Mouse (Mus musculus) neural tube, embryonic 14.5 days (tissue): ENCODE data around the gene Mettl16. TPM values are rescaled to one million over a fixed set of nuclear protein-coding genes. Genes with fewer than 3 reads are reported as not detected.
"Not testable (repeated sequence)": the region's sequence is repeated elsewhere in the genome, so short reads cannot be mapped to it uniquely, and the experiment has no call there.

Experiments
- ATAC-seq: fragments of 200-750 bp; cut with Nextera tagmentation; 2 replicates; pipeline ENCODE4 v1.8.0; 2017; ENCODE audit warnings: low read depth, mild to moderate bottlenecking, moderate TSS enrichment, moderate library complexity
- H3K27ac ChIP-seq: fragments of 300-500 bp; sonication (generic); 2 replicates; pipeline ENCODE4 v1.5.1; 2014; ENCODE audit warnings: low read depth, mild to moderate bottlenecking, control low read depth, low read length, moderate library complexity, mixed read lengths
- H3K27me3 ChIP-seq: fragments of 300-500 bp; sonication (generic); 2 replicates; pipeline ENCODE4 v1.6.1; 2014; ENCODE audit warnings: low read length; ENCODE audit not compliant: control insufficient read depth, insufficient read depth
- H3K36me3 ChIP-seq: fragments of 300-500 bp; sonication (generic); 2 replicates; pipeline ENCODE4 v1.6.1; 2014; ENCODE audit warnings: low read length, mixed read lengths; ENCODE audit not compliant: control insufficient read depth, insufficient read depth
- H3K4me1 ChIP-seq: fragments of 300-500 bp; sonication (generic); 2 replicates; pipeline ENCODE4 v1.6.1; 2014; ENCODE audit warnings: low read length; ENCODE audit not compliant: control insufficient read depth, insufficient read depth
- H3K4me2 ChIP-seq: fragments of 300-500 bp; sonication (generic); 2 replicates; pipeline ENCODE4 v1.6.1; 2014; ENCODE audit warnings: mild to moderate bottlenecking, low read depth, low read length, control low read depth
- H3K4me3 ChIP-seq: fragments of 300-500 bp; sonication (generic); 2 replicates; pipeline ENCODE4 v1.5.1; 2014; ENCODE audit warnings: low read depth, low read length, control low read depth, mixed read lengths
- H3K9ac ChIP-seq: fragments of 300-500 bp; sonication (generic); replicated peaks from 2 replicates; pipeline ENCODE4 v1.6.1; 2014; ENCODE audit warnings: low read depth, mild to moderate bottlenecking, control low read depth, low read length, mixed read lengths
- H3K9me3 ChIP-seq: fragments of 300-500 bp; sonication (generic); 2 replicates; pipeline ENCODE4 v1.6.1; 2016; ENCODE audit warnings: low read length; ENCODE audit not compliant: control insufficient read depth
- WGBS: fragments of 180-500 bp; shearing (Covaris S2); extraction: QIAGEN DNeasy Blood & Tissue Kit; methylation state at CpG from one replicate; pipeline ENCODE4 v1.1.7; 2014; 5-methylcytosine and 5-hydroxymethylcytosine counted together
- polyA plus RNA-seq: library from polyadenylated mRNA; unstranded; fragments of >200 nt; fragmentation: Nextera tagmentation; extraction: Ambion mirVana; gene quantifications from 2 replicates; pipeline ENCODE4 v1.2.1, GENCODE M21; 2014

Gene Mettl16
- polyA plus RNA-seq, 1 experiment from 2014 or later: 33.9 TPM

- 96% methylated on average over 6 of the region's 6 CpGs for WGBS
- Histone ChIP-seq H3K4me2 (no peak overlapping the region), H3K9ac (no peak overlapping the region), H3K4me1 (no peaks in the 10 kb centered on the region), H3K27me3 (no peaks in the 10 kb centered on the region), H3K27ac (no peak overlapping the region), H3K9me3 (no peaks in the 10 kb centered on the region), H3K36me3 (peaks cover 24% of the 10 kb centered on the region), H3K4me3 (no peak overlapping the region)
- no peak for ATAC-seq
Observed at GRCm38 (mm10) chr11:74808251-74808853, 37.7 kb downstream of the Mettl16 start.

DNA sequence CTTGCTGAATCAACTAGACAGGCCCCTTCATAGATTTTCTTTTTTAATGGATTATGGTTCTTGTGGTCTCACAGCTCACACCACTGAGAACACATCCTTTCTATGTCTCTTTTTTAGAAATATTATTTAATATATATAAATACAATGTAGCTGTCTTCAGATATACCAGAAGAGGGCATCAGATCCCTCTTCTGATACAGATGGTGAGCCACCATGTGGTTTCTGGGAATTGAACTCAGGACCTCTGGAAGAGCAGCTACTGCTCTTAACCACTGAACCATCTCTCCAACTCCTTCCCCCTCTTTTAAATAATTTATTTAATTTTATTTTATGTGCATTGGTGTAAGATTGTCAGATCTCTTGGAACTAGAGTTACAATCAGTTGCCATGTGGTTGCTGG is 39.5 kb downstream of the Mettl16 start:
- Histone ChIP-seq H3K9ac (no peak overlapping the region), H3K36me3 (peaks cover 12% of the 10 kb centered on the region), H3K9me3 (no peaks in the 10 kb centered on the region), H3K27ac (no peak overlapping the region), H3K4me1 (no peaks in the 10 kb centered on the region), H3K4me3 (no peak overlapping the region), H3K27me3 (no peaks in the 10 kb centered on the region), H3K4me2 (no peak overlapping the region)
- ATAC-seq: no peak

DNA sequence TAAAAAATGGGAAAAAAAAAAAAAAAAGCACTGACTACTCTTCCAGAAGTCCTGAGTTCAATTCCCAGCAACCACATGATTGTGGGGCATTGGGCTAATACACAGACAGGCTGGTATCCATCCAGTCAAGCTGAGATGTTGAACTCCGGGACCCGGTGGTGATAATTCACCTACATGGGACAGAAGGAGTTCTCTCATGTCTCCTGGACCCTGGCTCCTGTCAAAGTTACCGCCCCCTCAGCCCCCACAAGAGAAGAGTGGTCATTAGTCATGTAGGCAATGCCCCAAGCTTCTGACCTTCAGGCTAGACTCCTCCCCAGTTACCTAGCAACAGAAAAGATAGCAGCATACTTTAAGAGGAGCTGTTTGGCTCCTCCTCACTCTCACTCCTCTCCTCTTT is 40.4 kb downstream of the Mettl16 start:
- not testable (repeated sequence) for H3K27ac ChIP-seq, H3K9me3 ChIP-seq, H3K36me3 ChIP-seq, H3K4me2 ChIP-seq, ATAC-seq, H3K27me3 ChIP-seq, H3K9ac ChIP-seq, H3K4me3 ChIP-seq, H3K4me1 ChIP-seq
- WGBS: 51% methylated on average over 3 of the region's 3 CpGs

- Histone ChIP-seq H3K4me3 (no peak overlapping the region), H3K4me1 (no peaks in the 10 kb centered on the region), H3K36me3 (peaks cover under 1% of the 10 kb centered on the region; the same call in 1 of the 2 replicates), H3K27ac (no peak overlapping the region), H3K9me3 (no peaks in the 10 kb centered on the region), H3K27me3 (no peaks in the 10 kb centered on the region), H3K4me2 (no peak overlapping the region), H3K9ac (no peak overlapping the region)
- no peak for ATAC-seq
- WGBS: 66% methylated on average over 5 of the region's 5 CpGs
Observed at GRCm38 (mm10) chr11:74811538-74811937, 40.9 kb downstream of the Mettl16 start.

DNA sequence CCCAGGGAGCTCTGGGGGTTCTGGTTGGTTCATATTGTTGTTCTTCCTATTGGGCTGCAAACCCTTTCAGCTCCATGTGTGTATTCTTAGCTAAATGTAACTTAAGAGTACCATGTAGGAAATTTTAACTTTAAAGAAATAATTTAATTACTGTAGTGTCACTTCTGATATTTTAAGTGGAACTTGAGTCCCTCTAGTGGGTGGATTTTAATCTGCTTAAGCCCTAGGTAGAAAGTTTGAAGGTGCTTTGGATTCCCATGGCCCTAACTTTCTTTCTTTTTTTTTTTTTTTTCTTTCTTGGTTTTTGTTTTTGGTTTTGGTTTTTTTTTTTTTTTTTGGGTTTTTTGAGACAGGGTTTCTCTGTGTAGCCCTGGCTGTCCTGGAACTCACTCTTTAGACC is 45.2 kb downstream of the Mettl16 start:
- ATAC-seq: no peak
- Histone ChIP-seq H3K9ac (no peak overlapping the region), H3K27me3 (no peaks in the 10 kb centered on the region), H3K36me3 (peaks cover 16% of the 10 kb centered on the region), H3K4me3 (no peak overlapping the region), H3K27ac (no peak overlapping the region), H3K4me1 (no peaks in the 10 kb centered on the region), H3K4me2 (no peak overlapping the region), H3K9me3 (no peaks in the 10 kb centered on the region)

DNA sequence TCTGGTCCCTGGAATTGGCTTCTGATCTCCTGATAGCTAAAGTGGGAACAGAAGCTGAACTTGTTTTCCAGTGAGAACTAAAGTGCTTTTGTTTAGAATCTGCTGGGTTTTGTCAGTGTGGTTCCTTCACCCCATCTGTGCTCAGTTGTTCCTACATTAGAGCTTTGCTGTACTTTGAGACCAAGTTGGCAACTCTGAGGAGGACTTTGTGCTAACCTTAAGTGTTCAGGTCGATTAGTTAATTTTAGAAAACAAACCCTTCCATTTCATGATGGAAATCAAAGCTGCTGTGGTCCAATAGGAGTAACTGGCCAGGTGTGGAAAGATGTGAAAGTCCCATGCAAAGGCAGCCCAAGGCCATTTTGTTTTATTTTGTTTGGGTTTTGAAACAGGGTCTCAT is 50.3 kb downstream of the Mettl16 start:
- no peaks in the 10 kb centered on the region for H3K27me3 ChIP-seq

GRCm38 (mm10) chr11:74821463-74821862 is 50.8 kb downstream of the Mettl16 start:
- no peaks in the 10 kb centered on the region for H3K9me3 ChIP-seq
- no peaks in the 10 kb centered on the region for H3K4me1 ChIP-seq
- H3K27me3 ChIP-seq: no peaks in the 10 kb centered on the region
- no peak overlapping the region for H3K4me3 ChIP-seq
- no peak overlapping the region for H3K27ac ChIP-seq
- H3K36me3 ChIP-seq: peaks cover 16% of the 10 kb centered on the region
- no peak for ATAC-seq
- WGBS: 33% methylated on average over 1 of the region's 1 CpGs
- H3K4me2 ChIP-seq: no peak overlapping the region
- H3K9ac ChIP-seq: no peak overlapping the region

More for the DNA sequence above, 50.3 kb downstream of the Mettl16 start:
- Histone ChIP-seq H3K27ac (no peak overlapping the region), H3K9ac (no peak overlapping the region), H3K4me2 (no peak overlapping the region), H3K4me1 (no peaks in the 10 kb centered on the region), H3K4me3 (no peak overlapping the region), H3K36me3 (peaks cover 16% of the 10 kb centered on the region), H3K9me3 (no peaks in the 10 kb centered on the region)
- no peak for ATAC-seq
- 79% methylated on average over 1 of the region's 1 CpGs for WGBS

GRCm38 (mm10) chr11:74822746-74823440 is 52.3 kb downstream of the Mettl16 start:
- H3K4me2 ChIP-seq: no peak overlapping the region
- H3K9me3 ChIP-seq: no peaks in the 10 kb centered on the region
- ATAC-seq: no peak
- H3K27me3 ChIP-seq: no peaks in the 10 kb centered on the region
- H3K36me3 ChIP-seq: peaks cover 5% of the 10 kb centered on the region; the same call in 1 of the 2 replicates
- no peaks in the 10 kb centered on the region for H3K4me1 ChIP-seq
- no peak overlapping the region for H3K27ac ChIP-seq
- H3K4me3 ChIP-seq: no peak overlapping the region
- no peak overlapping the region for H3K9ac ChIP-seq
- WGBS: 85% methylated on average over 7 of the region's 7 CpGs

- WGBS: 62% methylated on average over 7 of the region's 7 CpGs
- no peak for ATAC-seq
- no peaks in the 10 kb centered on the region for H3K9me3 ChIP-seq
- no peaks in the 10 kb centered on the region for H3K27me3 ChIP-seq
- no peak overlapping the region for H3K4me2 ChIP-seq
- H3K4me3 ChIP-seq: no peak overlapping the region
- no peak overlapping the region for H3K27ac ChIP-seq
- peaks cover 5% of the 10 kb centered on the region; the same call in 1 of the 2 replicates for H3K4me1 ChIP-seq
- H3K9ac ChIP-seq: no peak overlapping the region
- no peaks in the 10 kb centered on the region for H3K36me3 ChIP-seq
Observed at GRCm38 (mm10) chr11:74826151-74826550, 55.5 kb downstream of the Mettl16 start.
